Mouse (Mus musculus) lung, postnatal 4 days (tissue): ENCODE data around the gene Med1.
"Not testable (repeated sequence)": the region's sequence is repeated elsewhere in the genome, so short reads cannot be mapped to it uniquely, and the experiment has no call there.

Source experiments
- DNase-seq, 2 experiments: peaks; one replicate each; pipeline ENCODE4 v3.0.0; 2021

Gene Med1

GRCm38 (mm10) chr11:98192901-98193805 lies at the start of gene Med1:
TSS of gene Med1 (minus strand) at chr11:98193293.
- DNase-seq: peak; percentile 94 to 95

GRCm38 (mm10) chr11:98238995-98239394 lies 45.9 kb upstream of the Med1 start:
- no peak for DNase-seq

- DNase-seq: no peak
These were observed 45.3 kb upstream of the Med1 start for GRCm38 (mm10) chr11:98238416-98238815.

GRCm38 (mm10) chr11:98226349-98226748 lies 33.3 kb upstream of the Med1 start:
- no peak for DNase-seq

- DNase-seq: no peak
These were observed 20.2 kb upstream of the Med1 start for GRCm38 (mm10) chr11:98213311-98213710.

GRCm38 (mm10) chr11:98209661-98210060 lies 16.6 kb upstream of the Med1 start:
- not testable (repeated sequence) for DNase-seq

GRCm38 (mm10) chr11:98206281-98206680 lies 13.2 kb upstream of the Med1 start:
- not testable (repeated sequence) for DNase-seq

- DNase-seq: no peak
These were observed 12.4 kb upstream of the Med1 start for GRCm38 (mm10) chr11:98205463-98205862.

GRCm38 (mm10) chr11:98203931-98204421 lies 10.9 kb upstream of the Med1 start:
- DNase-seq: peak; percentile 27 to 29

- no peak for DNase-seq
These were observed 10.3 kb upstream of the Med1 start for GRCm38 (mm10) chr11:98203351-98203911.

- peak; percentile 97 to 98 for DNase-seq
These were observed 9.7 kb upstream of the Med1 start, which contains the start of gene Cdk12 for GRCm38 (mm10) chr11:98202641-98203350. TSS of gene Cdk12 (plus strand) at chr11:98203059.

- peak; percentile 49 to 57 for DNase-seq
These were observed 8.9 kb upstream of the Med1 start for GRCm38 (mm10) chr11:98201791-98202640.

GRCm38 (mm10) chr11:98190820-98191219 lies 2.3 kb downstream of the Med1 start:
- DNase-seq: no peak

GRCm38 (mm10) chr11:98187640-98188395 lies 5.3 kb downstream of the Med1 start:
- DNase-seq: peak; percentile 36 to 72

GRCm38 (mm10) chr11:98182149-98182548 lies 10.9 kb downstream of the Med1 start:
- not testable (repeated sequence) for DNase-seq

- DNase-seq: no peak
These were observed 24.7 kb downstream of the Med1 start for GRCm38 (mm10) chr11:98168400-98168799.

GRCm38 (mm10) chr11:98155094-98155493 lies 38.0 kb downstream of the Med1 start:
- DNase-seq: no peak

GRCm38 (mm10) chr11:98150625-98151156 lies 42.4 kb downstream of the Med1 start:
- DNase-seq: no peak

GRCm38 (mm10) chr11:98149786-98150624 lies 43.1 kb downstream of the Med1 start, which contains the start of gene Fbxl20:
TSS of gene Fbxl20 (minus strand) at chr11:98150403.
- peak; percentile 94 to 95 for DNase-seq

GRCm38 (mm10) chr11:98149304-98149750 lies 43.8 kb downstream of the Med1 start:
- peak; percentile 95 for DNase-seq
